Mouse (Mus musculus) liver, adult 2 months (tissue): ENCODE data around the gene Ttc3. TPM values are rescaled to one million over a fixed set of nuclear protein-coding genes. Genes with fewer than 3 reads are reported as not detected.
A peak's percentile ranks its signal among the peaks of the same experiment; 100 is the strongest.

Experiments used
- DNase-seq: peaks from one replicate; pipeline ENCODE4 v3.0.0-alpha.2; 2011; ENCODE audit warnings: low read depth, low spot score; ENCODE audit errors: extremely low read depth
- H3K27ac ChIP-seq: fragments of 200-500 bp; replicated peaks from 2 replicates; pipeline ENCODE4 v1.5.1; 2012; ENCODE audit warnings: low read depth, mild to moderate bottlenecking, control low read depth, inconsistent platforms, low read length; ENCODE audit not compliant: insufficient read depth
- H3K27me3 ChIP-seq: fragments of 200-500 bp; 2 replicates; pipeline ENCODE4 v1.6.1; 2012; ENCODE audit warnings: mild to moderate bottlenecking, moderate library complexity, low read length, inconsistent platforms; ENCODE audit not compliant: control insufficient read depth, insufficient read depth
- H3K36me3 ChIP-seq: fragments of 200-500 bp; 2 replicates; pipeline ENCODE4 v1.6.1; 2012; ENCODE audit warnings: low read length, inconsistent platforms; ENCODE audit not compliant: control insufficient read depth, insufficient read depth
- H3K4me1 ChIP-seq: fragments of 200-500 bp; 2 replicates; pipeline ENCODE4 v1.6.1; 2011; ENCODE audit warnings: low read length; ENCODE audit not compliant: control insufficient read depth, insufficient read depth
- H3K4me3 ChIP-seq: fragments of 200-500 bp; 2 replicates; pipeline ENCODE4 v1.5.1; 2011; ENCODE audit warnings: low read depth, mild to moderate bottlenecking, control low read depth, low read length, moderate library complexity; ENCODE audit not compliant: insufficient read depth
- H3K79me2 ChIP-seq: fragments of 200-500 bp; 2 replicates; pipeline ENCODE4 v1.6.1; 2012; ENCODE audit warnings: inconsistent platforms, mild to moderate bottlenecking, low read length, moderate library complexity; ENCODE audit not compliant: control insufficient read depth, insufficient read depth
- H3K9ac ChIP-seq: fragments of 200-500 bp; 2 replicates; pipeline ENCODE4 v1.6.1; 2012; ENCODE audit warnings: low read depth, mild to moderate bottlenecking, control low read depth, inconsistent platforms, low read length
- CTCF ChIP-seq: fragments of 200-500 bp; IDR thresholded peaks from 2 replicates; pipeline ENCODE4 v1.5.1; 2011; ENCODE audit warnings: low read depth, low read length, control low read depth
- POLR2A ChIP-seq: fragments of 200-500 bp; IDR thresholded peaks from 2 replicates; pipeline ENCODE4 v1.6.1; 2011; ENCODE audit warnings: low read length, control low read depth; ENCODE audit not compliant: insufficient read depth; ENCODE audit errors: extremely low read depth
- WGBS: fragments of 180-500 bp; shearing (Covaris S2); methylation state at CpG from one replicate; pipeline ENCODE4 v1.1.7; 2018; 5-methylcytosine and 5-hydroxymethylcytosine counted together
- polyA plus RNA-seq: library from polyadenylated mRNA; depleted of rRNA; stranded (reverse); fragments of >200 nt; gene quantifications from 2 replicates; pipeline ENCODE4 v1.2.3, GENCODE M21; 2012; rRNA removed
- total RNA-seq: library from RNA; depleted of rRNA; stranded (reverse); fragments of >200 nt; gene quantifications from 2 replicates; pipeline ENCODE4 v1.2.3, GENCODE M21; 2014; rRNA removed

Gene Ttc3
- total RNA-seq: 26.7 and 28.6 TPM in 2 replicates
- 6.8 and 9.3 TPM in 2 replicates for polyA plus RNA-seq

- peaks cover 9% of the 10 kb centered on the region; the same call in 1 of the 2 replicates for H3K79me2 ChIP-seq
- H3K27ac ChIP-seq: peak within 1 kb of the TSS; percentile 95
- H3K36me3 ChIP-seq: 0 out of 2 replicates have a peak, but pooled peaks cover 2% of the 10 kb centered on the region
- peak within 1 kb of the TSS; percentile 78 for H3K4me3 ChIP-seq
- no peaks in the 10 kb centered on the region for H3K27me3 ChIP-seq
- TF ChIP-seq POLR2A (peak; percentile 58), CTCF (no peak)
- WGBS: under 1% methylated on average over 77 of the region's 79 CpGs
- peaks cover 9% of the 10 kb centered on the region; the same call in 1 of the 2 replicates for H3K4me1 ChIP-seq
- DNase-seq: peak; percentile 33
- H3K9ac ChIP-seq: peak within 1 kb of the TSS; percentile 91
These were observed at the start of gene Ttc3 for GRCm38 (mm10) chr16:94370173-94370914. Ttc3 (plus strand) TSS chr16:94370618.

GRCm38 (mm10) chr16:94323681-94324080, 46.7 kb upstream of the Ttc3 start:
- H3K79me2 ChIP-seq: no peaks in the 10 kb centered on the region
- no peak overlapping the region for H3K4me3 ChIP-seq
- DNase-seq: no peak
- WGBS: 63% methylated on average over 5 of the region's 5 CpGs
- no peaks in the 10 kb centered on the region for H3K36me3 ChIP-seq
- TF ChIP-seq CTCF: no peak
- no peak for TF ChIP-seq POLR2A
- H3K4me1 ChIP-seq: peaks cover 3% of the 10 kb centered on the region; the same call in 1 of the 2 replicates
- no peak overlapping the region for H3K27ac ChIP-seq
- no peak overlapping the region for H3K9ac ChIP-seq
- H3K27me3 ChIP-seq: no peaks in the 10 kb centered on the region

- H3K9ac ChIP-seq: no peak overlapping the region
- no peaks in the 10 kb centered on the region for H3K79me2 ChIP-seq
- H3K36me3 ChIP-seq: no peaks in the 10 kb centered on the region
- no peak overlapping the region for H3K4me3 ChIP-seq
- no peak overlapping the region for H3K27ac ChIP-seq
- TF ChIP-seq POLR2A (no peak), CTCF (no peak)
- no peaks in the 10 kb centered on the region for H3K27me3 ChIP-seq
- WGBS: 93% methylated on average over 3 of the region's 3 CpGs
- H3K4me1 ChIP-seq: peaks cover 3% of the 10 kb centered on the region; the same call in 1 of the 2 replicates
- DNase-seq: no peak
These were observed 44.4 kb upstream of the Ttc3 start for GRCm38 (mm10) chr16:94326008-94326407.

GRCm38 (mm10) chr16:94327781-94328711, 42.4 kb upstream of the Ttc3 start, which contains the start of gene Ripply3:
Ripply3 (plus strand) TSS chr16:94328420.
- no peaks in the 10 kb centered on the region for H3K27me3 ChIP-seq
- H3K4me1 ChIP-seq: peaks cover 3% of the 10 kb centered on the region; the same call in 1 of the 2 replicates
- H3K9ac ChIP-seq: peak within 1 kb of the TSS; percentile 73
- peak within 1 kb of the TSS; percentile 35 for H3K27ac ChIP-seq
- no peaks in the 10 kb centered on the region for H3K36me3 ChIP-seq
- H3K4me3 ChIP-seq: peak within 1 kb of the TSS; percentile 65
- peak; percentile 26; the same call in 1 of the 2 replicates for TF ChIP-seq POLR2A
- no peak for TF ChIP-seq CTCF
- 2% methylated on average over 63 of the region's 63 CpGs for WGBS
- no peak for DNase-seq
- no peaks in the 10 kb centered on the region for H3K79me2 ChIP-seq

GRCm38 (mm10) chr16:94328881-94329867, 41.2 kb upstream of the Ttc3 start:
- Histone ChIP-seq H3K27me3 (no peaks in the 10 kb centered on the region), H3K27ac (0 out of 2 replicates have a peak overlapping the region, but pooled peaks have one; percentile 22), H3K36me3 (no peaks in the 10 kb centered on the region), H3K4me3 (peak overlapping the region; percentile 65), H3K79me2 (no peaks in the 10 kb centered on the region), H3K4me1 (peaks cover 3% of the 10 kb centered on the region; the same call in 1 of the 2 replicates), H3K9ac (peak overlapping the region; percentile 21; the same call in 1 of the 2 replicates)
- TF ChIP-seq POLR2A (no peak), CTCF (no peak)
- DNase-seq: no peak
- 47% methylated on average over 25 of the region's 25 CpGs for whole genome bisulfite sequencing
